Mouse (Mus musculus): ENCODE results near the gene Gm17677. TPM values are rescaled to one million over a fixed set of nuclear protein-coding genes. Genes with fewer than 3 reads are reported as not detected.

The Gm17677 gene
- not detected in 2 replicates for polyA plus RNA-seq (2015; fragmentation: Nextera tagmentation; extraction: Ambion mirVana)

GRCm38 (mm10) chr9:35740749-35741148 is at the start of gene Gm17677:
TSS of gene Gm17677 (plus strand) at chr9:35741049.
- Histone ChIP-seq H3K9ac (ENCODE audit: low read length) (no peak within 1 kb of the TSS), H3K9me3 (ENCODE audit: control insufficient read depth, low read length) (0 out of 2 replicates have a peak, but pooled peaks cover 2% of the 10 kb centered on the region), H3K4me1 (replicated peaks; ENCODE audit: control insufficient read depth, insufficient read depth, low read length) (no peaks in the 10 kb centered on the region), H3K27ac (ENCODE audit: low read length) (no peak within 1 kb of the TSS), H3K36me3 (ENCODE audit: control insufficient read depth, insufficient read depth, low read length) (no peaks in the 10 kb centered on the region), H3K4me2 (ENCODE audit: low read depth, low read length) (no peak within 1 kb of the TSS), H3K27me3 (ENCODE audit: control insufficient read depth, insufficient read depth, low read depth, low read length) (no peaks in the 10 kb centered on the region), H3K4me3 (ENCODE audit: low read length) (no peak within 1 kb of the TSS)
- no peak for ATAC-seq (ENCODE audit: low read depth)

DNA sequence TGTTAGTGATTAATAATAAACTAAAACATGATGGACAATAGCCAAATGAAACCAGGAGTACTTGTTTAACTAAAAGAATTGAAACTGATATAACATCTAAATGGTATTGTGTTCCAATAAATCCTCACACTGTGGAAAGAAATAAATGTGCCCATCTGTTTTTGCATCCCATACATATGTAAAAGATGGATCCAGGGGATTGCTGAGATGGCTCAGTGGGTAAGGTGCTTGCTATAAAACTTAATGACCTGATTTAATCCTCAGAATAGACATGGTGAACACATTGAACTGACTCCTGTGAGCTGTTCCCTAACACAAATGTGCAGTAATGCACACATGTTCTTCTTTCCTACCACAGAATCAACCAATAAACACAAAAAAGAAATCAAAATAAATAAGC is 48.9 kb upstream of the Gm17677 start:
- Histone ChIP-seq H3K27ac (ENCODE audit: low read length) (no peak overlapping the region), H3K27me3 (ENCODE audit: control insufficient read depth, insufficient read depth, low read depth, low read length) (no peaks in the 10 kb centered on the region), H3K4me2 (ENCODE audit: low read depth, low read length) (no peak overlapping the region), H3K4me1 (replicated peaks; ENCODE audit: control insufficient read depth, insufficient read depth, low read length) (no peaks in the 10 kb centered on the region), H3K9ac (ENCODE audit: low read length) (no peak overlapping the region), H3K36me3 (ENCODE audit: control insufficient read depth, insufficient read depth, low read length) (no peaks in the 10 kb centered on the region), H3K4me3 (ENCODE audit: low read length) (no peak overlapping the region), H3K9me3 (ENCODE audit: control insufficient read depth, low read length) (no peaks in the 10 kb centered on the region)
- no peak for ATAC-seq (ENCODE audit: low read depth)

GRCm38 (mm10) chr9:35707265-35707664 is 33.6 kb upstream of the Gm17677 start:
- Histone ChIP-seq H3K9ac (ENCODE audit: low read length) (no peak overlapping the region), H3K9me3 (ENCODE audit: control insufficient read depth, low read length) (no peaks in the 10 kb centered on the region), H3K4me2 (ENCODE audit: low read depth, low read length) (no peak overlapping the region), H3K27me3 (ENCODE audit: control insufficient read depth, insufficient read depth, low read depth, low read length) (no peaks in the 10 kb centered on the region), H3K36me3 (ENCODE audit: control insufficient read depth, insufficient read depth, low read length) (no peaks in the 10 kb centered on the region), H3K27ac (ENCODE audit: low read length) (no peak overlapping the region), H3K4me1 (replicated peaks; ENCODE audit: control insufficient read depth, insufficient read depth, low read length) (no peaks in the 10 kb centered on the region), H3K4me3 (ENCODE audit: low read length) (no peak overlapping the region)
- ATAC-seq (ENCODE audit: low read depth), result no peak

DNA sequence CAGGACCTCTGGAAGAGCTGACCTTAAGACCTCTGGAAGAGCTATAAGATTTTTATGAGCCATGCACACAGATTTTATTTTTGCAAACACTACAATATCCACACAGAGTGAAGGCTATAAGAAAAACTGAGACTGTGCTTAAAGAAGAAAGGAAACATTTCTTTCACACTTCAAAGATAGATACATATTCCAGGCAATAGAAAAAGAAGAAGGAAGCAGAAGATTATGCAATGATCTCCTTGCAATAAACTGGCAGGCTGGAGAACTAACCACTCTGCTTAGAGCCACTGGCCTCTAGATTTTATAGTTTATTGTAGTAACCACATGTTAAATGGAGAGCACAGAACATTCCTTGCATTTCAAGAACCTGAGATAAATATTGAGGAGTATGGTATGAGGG is 16.0 kb downstream of the Gm17677 start:
- no peak overlapping the region for H3K4me3 ChIP-seq (ENCODE audit: low read length)
- no peaks in the 10 kb centered on the region for H3K9me3 ChIP-seq (ENCODE audit: control insufficient read depth, low read length)
- no peak overlapping the region for H3K9ac ChIP-seq (ENCODE audit: low read length)
- no peak for ATAC-seq (ENCODE audit: low read depth)
- no peaks in the 10 kb centered on the region for H3K4me1 ChIP-seq (replicated peaks; ENCODE audit: control insufficient read depth, insufficient read depth, low read length)
- H3K27me3 ChIP-seq (ENCODE audit: control insufficient read depth, insufficient read depth, low read depth, low read length), result no peaks in the 10 kb centered on the region
- H3K4me2 ChIP-seq (ENCODE audit: low read depth, low read length), result no peak overlapping the region
- H3K27ac ChIP-seq (ENCODE audit: low read length), result no peak overlapping the region
- no peaks in the 10 kb centered on the region for H3K36me3 ChIP-seq (ENCODE audit: control insufficient read depth, insufficient read depth, low read length)

- ATAC-seq (ENCODE audit: low read depth), result no peak
- H3K4me1 ChIP-seq (replicated peaks; ENCODE audit: control insufficient read depth, insufficient read depth, low read length), result no peaks in the 10 kb centered on the region
- 54% methylated on average over 3 of the region's 3 CpGs for WGBS
- no peaks in the 10 kb centered on the region for H3K27me3 ChIP-seq (ENCODE audit: control insufficient read depth, insufficient read depth, low read depth, low read length)
- H3K4me3 ChIP-seq (ENCODE audit: low read length), result no peak within 1 kb of the TSS
- no peak within 1 kb of the TSS for H3K27ac ChIP-seq (ENCODE audit: low read length)
- no peaks in the 10 kb centered on the region for H3K36me3 ChIP-seq (ENCODE audit: control insufficient read depth, insufficient read depth, low read length)
- no peak within 1 kb of the TSS for H3K4me2 ChIP-seq (ENCODE audit: low read depth, low read length)
- H3K9ac ChIP-seq (ENCODE audit: low read length), result no peak within 1 kb of the TSS
- no peaks in the 10 kb centered on the region; the same call in 1 of the 2 replicates for H3K9me3 ChIP-seq (ENCODE audit: control insufficient read depth, low read length)
Observed at GRCm38 (mm10) chr9:35778009-35778408, 37.2 kb downstream of the Gm17677 start, which contains the start of gene Gm17727. TSS of gene Gm17727 (minus strand) at chr9:35778109.

GRCm38 (mm10) chr9:35790001-35790400 is 49.2 kb downstream of the Gm17677 start, which contains the start of the genes Gm27235 and D730048I06Rik:
TSS of gene Gm27235 (minus strand) at chr9:35790101.
TSS of gene D730048I06Rik (minus strand) at chr9:35790112.
- no peaks in the 10 kb centered on the region; the same call in 1 of the 2 replicates for H3K9me3 ChIP-seq (ENCODE audit: control insufficient read depth, low read length)
- H3K4me2 ChIP-seq (ENCODE audit: low read depth, low read length), result no peak within 1 kb of the TSS
- H3K9ac ChIP-seq (ENCODE audit: low read length), result no peak within 1 kb of the TSS
- H3K4me1 ChIP-seq (replicated peaks; ENCODE audit: control insufficient read depth, insufficient read depth, low read length), result no peaks in the 10 kb centered on the region
- no peak for ATAC-seq (ENCODE audit: low read depth)
- H3K27me3 ChIP-seq (ENCODE audit: control insufficient read depth, insufficient read depth, low read depth, low read length), result no peaks in the 10 kb centered on the region
- 79% methylated on average over 3 of the region's 3 CpGs for WGBS
- no peaks in the 10 kb centered on the region for H3K36me3 ChIP-seq (ENCODE audit: control insufficient read depth, insufficient read depth, low read length)
- H3K27ac ChIP-seq (ENCODE audit: low read length), result no peak within 1 kb of the TSS
- no peak within 1 kb of the TSS for H3K4me3 ChIP-seq (ENCODE audit: low read length)

Other genes with a start within 250 kb of the Gm17677 start
- gene Gm1113, start 222.8 kb upstream of the Gm17677 start, polyA plus RNA-seq (2015; fragmentation: Nextera tagmentation; extraction: Ambion mirVana), result not detected in 2 replicates
- 0.67 and 0.77 TPM in 2 replicates for gene Ddx25, start 182.5 kb upstream of the Gm17677 start, polyA plus RNA-seq (2015; fragmentation: Nextera tagmentation; extraction: Ambion mirVana)
- 13.9 and 14.1 TPM in 2 replicates for gene Pus3, start 182.5 kb upstream of the Gm17677 start, polyA plus RNA-seq (2015; fragmentation: Nextera tagmentation; extraction: Ambion mirVana)
- gene Pate2, start 170.8 kb upstream of the Gm17677 start, polyA plus RNA-seq (2015; fragmentation: Nextera tagmentation; extraction: Ambion mirVana), result 0.30 and 0.72 TPM in 2 replicates
- gene Hyls1, start 170.7 kb upstream of the Gm17677 start, polyA plus RNA-seq (2015; fragmentation: Nextera tagmentation; extraction: Ambion mirVana), result 24.1 and 25.1 TPM in 2 replicates
- gene Pate4, start 129.1 kb upstream of the Gm17677 start, polyA plus RNA-seq (2015; fragmentation: Nextera tagmentation; extraction: Ambion mirVana), result not detected in 2 replicates
- not detected in 2 replicates for gene Pate3, start 92.8 kb upstream of the Gm17677 start, polyA plus RNA-seq (2015; fragmentation: Nextera tagmentation; extraction: Ambion mirVana)
- not detected in 2 replicates for gene Pate1, start 53.7 kb upstream of the Gm17677 start, polyA plus RNA-seq (2015; fragmentation: Nextera tagmentation; extraction: Ambion mirVana)
- gene Gm17727, start 37.1 kb downstream of the Gm17677 start, polyA plus RNA-seq (2015; fragmentation: Nextera tagmentation; extraction: Ambion mirVana), result not detected in 2 replicates
- not detected in 2 replicates for gene Gm27235, start 49.1 kb downstream of the Gm17677 start, polyA plus RNA-seq (2015; fragmentation: Nextera tagmentation; extraction: Ambion mirVana)
- gene D730048I06Rik, start 49.1 kb downstream of the Gm17677 start, polyA plus RNA-seq (2015; fragmentation: Nextera tagmentation; extraction: Ambion mirVana), result not detected in 2 replicates
- not detected in 2 replicates for gene 9230110F15Rik, start 103.1 kb downstream of the Gm17677 start, polyA plus RNA-seq (2015; fragmentation: Nextera tagmentation; extraction: Ambion mirVana)
- not detected in 2 replicates for gene 9230113P08Rik, start 167.4 kb downstream of the Gm17677 start, polyA plus RNA-seq (2015; fragmentation: Nextera tagmentation; extraction: Ambion mirVana)